Mouse (Mus musculus): Measurements from ENCODE around the gene Slc25a40.

- no peak for TF ChIP-seq HCFC1 (IDR thresholded peaks at IDR 0.05; ENCODE audit: low read depth, low read length)
- no peak for TF ChIP-seq MAZ (IDR thresholded peaks at IDR 0.05; ENCODE audit: low read depth, low read length)
- no peak for TF ChIP-seq CTCF (IDR thresholded peaks at IDR 0.05 in 2 of 3, conservative IDR thresholded peaks at IDR 0.05 in 1 of 3; ENCODE audit: control insufficient read depth in 1 of 3, insufficient read depth in 1 of 3, low read depth in 2 of 3, low read length in 3 of 3, poor library complexity in 1 of 3, severe bottlenecking in 1 of 3)
These were observed 65.5 kb downstream of the Slc25a40 start for GRCm38 (mm10) chr5:8487989-8488700.

All from MEL (cell line).